Mouse (Mus musculus) splenic B cell, adult 2 months (primary cell): Measurements from ENCODE around the gene Mrpl2.
A peak's percentile ranks its signal among the peaks of the same experiment; 100 is the strongest.

Experiments used
- DNase-seq: peaks from one replicate; pipeline ENCODE4 v3.0.0-alpha.2; 2011; ENCODE audit warnings: low read depth, low spot score
- H3K27me3 ChIP-seq: 2 replicates; pipeline ENCODE4 v1.6.1; 2012; ENCODE audit warnings: mild to moderate bottlenecking, low read length, moderate library complexity, mixed read lengths; ENCODE audit not compliant: control insufficient read depth, poor library complexity, insufficient read depth, severe bottlenecking
- H3K36me3 ChIP-seq: 2 replicates; pipeline ENCODE4 v1.6.1; 2012; ENCODE audit warnings: mild to moderate bottlenecking, low read length, moderate library complexity, mixed read lengths; ENCODE audit not compliant: control insufficient read depth, poor library complexity, insufficient read depth, severe bottlenecking

Gene Mrpl2

DNA sequence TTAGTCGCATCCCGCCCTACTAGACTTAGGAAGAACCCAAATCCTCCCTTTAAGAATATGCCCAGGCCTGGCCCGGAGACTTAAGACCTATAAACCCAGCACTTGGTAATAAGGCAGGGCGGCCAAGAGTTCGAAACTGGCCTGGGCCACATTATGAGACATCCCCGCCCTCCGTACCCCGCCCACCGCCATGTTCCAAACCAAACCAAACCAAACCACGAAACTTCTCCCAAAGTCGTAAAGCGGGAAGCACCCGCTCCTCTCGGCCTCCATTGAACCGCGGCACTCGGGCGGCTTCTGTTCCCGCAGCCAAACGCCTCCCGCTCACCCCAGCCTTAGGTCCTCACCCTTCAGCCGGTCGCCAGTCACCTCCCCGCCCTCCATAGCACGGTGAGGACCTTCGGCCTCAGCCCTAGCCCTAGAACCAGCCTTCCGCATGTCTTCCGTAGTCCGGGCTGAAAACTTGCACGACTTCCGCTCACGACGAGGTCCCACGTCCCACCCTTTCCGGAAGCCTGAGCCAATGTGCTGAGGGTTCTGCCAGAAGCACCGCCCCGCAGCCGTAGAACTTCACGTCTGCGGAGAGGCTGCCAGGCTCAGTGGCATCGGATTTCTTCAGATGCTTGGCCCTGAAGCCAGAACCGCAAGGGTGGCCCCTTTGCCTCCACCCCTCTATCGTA is 28.0 kb downstream of the Mrpl2 start, which contains the start of gene Rrp36:
Gene Rrp36 (minus strand): TSS at position 503 of the 680 bp plus-strand sequence.
- Histone ChIP-seq H3K27me3 (no peaks in the 10 kb centered on the region), H3K36me3 (peaks cover 10% of the 10 kb centered on the region)
- DNase-seq, result peak; percentile 92

DNA sequence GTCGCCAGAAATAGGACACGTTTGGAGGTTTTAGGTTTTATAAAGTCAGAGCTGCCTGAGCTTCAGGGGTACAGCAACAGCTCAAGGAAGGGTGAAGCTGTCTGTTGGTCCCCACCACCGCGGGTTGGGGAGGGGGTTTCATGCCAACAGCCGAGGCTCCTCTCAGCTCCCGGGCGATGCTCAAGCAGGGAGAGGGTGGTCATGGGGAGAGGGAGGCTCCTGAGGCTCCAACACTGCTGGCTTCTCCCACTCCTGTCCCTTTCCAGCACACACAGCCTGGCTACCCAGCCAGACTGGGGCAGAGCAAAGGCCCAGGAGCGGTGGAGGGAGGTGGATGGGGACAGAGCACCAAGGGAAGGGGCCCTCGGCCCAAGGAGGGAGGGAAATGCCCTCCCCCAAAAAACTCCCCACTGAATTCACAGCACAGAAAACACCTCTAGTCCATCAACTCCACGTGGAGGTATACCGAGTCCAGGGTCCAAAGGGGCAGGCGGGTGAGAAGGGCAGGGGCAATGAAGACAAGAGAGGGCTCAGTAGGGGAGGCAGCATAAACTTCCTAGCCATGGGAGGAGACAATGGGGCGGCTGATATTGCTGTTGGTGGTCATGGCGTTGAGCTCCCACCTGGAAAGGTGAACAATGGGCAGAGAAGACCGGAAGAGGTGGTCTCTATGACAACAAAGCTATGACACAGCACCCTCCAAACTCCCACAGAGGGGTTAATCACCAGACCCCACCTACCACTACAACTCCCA is 28.7 kb downstream of the Mrpl2 start:
- Histone ChIP-seq H3K36me3 (peaks cover 7% of the 10 kb centered on the region), H3K27me3 (no peaks in the 10 kb centered on the region)
- DNase-seq, result no peak

DNA sequence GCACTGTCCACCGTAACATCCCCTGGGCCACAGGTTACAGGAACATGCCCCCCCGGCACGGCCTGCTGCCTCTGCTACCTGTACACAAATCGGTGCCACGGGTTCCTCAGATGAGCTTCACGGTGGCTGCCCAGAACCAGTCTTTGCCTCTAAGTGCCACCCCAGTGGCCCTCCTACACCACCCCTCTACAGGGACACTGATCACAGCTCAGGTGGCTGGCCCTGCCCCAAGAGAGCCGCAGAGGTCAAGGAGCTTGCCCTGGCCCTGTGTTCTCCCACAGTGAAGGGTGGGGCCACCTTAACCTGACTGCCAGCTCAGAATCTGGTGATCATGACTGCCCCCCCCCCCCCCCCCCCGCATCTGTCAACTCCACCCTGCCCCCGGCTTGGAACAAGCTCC is 32.4 kb downstream of the Mrpl2 start, which contains the start of gene Mea1:
Gene Mea1 (plus strand): TSS at position 378 of the 400 bp plus-strand sequence.
- no peak for DNase-seq
- Histone ChIP-seq H3K27me3 (no peaks in the 10 kb centered on the region), H3K36me3 (peaks cover 2% of the 10 kb centered on the region)

DNA sequence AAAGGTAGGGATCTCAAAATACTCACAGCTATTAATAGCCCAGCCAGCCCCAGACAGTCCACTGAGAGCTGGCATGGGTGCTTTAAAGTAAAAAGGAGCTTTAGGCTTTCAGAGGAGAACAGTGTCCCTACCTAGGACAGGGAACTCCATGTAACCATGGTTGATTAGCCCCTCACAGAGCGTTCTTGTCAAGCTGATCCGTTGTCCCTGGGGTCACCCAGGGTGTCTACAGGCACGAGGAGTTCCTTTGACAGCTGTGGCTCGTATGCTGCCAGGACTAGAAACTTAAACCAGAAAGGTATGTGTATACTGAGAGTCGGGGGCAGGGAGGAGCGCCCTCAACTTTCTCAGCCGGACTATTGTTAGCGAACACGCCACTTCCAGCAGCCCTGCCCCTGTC is 32.9 kb downstream of the Mrpl2 start:
- DNase-seq, result no peak

DNA sequence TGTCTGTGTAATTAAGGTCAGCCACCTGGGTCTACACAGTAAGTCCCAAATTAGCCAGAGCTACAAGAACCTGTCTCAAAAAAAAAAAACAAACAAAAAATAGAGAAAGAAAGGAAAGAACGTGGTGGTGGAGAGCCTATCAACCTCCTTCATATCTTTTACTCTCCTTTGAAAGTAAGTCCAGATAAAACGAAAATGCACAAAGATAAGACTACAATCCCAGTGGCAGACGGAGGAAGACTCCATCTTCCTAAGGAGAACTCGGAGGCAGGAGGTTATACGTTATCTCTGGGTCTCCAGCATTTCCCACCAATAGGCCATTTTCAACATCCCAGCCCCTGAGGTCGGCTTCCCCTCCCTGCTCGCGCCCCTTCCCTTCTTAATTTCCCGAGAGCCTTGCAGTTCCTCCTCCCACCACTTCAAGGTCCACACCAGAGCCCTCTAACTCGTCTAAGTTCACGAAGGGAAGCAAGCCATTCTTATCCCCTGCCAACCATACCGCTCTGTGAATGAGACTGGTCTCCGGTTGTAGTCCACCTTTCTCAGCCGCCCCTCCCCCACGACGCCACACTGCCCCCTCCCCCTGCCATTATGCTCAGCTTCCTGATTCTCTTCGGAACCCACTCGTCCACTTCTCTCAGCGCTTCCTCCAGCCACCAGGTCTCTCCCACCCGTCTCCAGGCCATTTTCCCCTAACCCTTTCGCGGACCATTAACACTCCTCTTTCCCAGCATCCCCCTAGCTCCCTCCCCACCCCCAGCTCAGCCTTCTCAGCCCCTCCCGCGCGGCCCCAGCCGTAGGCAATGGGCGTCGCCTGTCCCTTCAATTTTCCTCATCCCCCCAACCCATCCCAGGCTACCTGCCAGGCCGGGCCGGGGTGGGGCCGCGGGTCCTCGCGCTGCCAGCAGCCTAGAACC is 34.1 kb downstream of the Mrpl2 start:
- Histone ChIP-seq H3K36me3 (peaks cover 2% of the 10 kb centered on the region), H3K27me3 (no peaks in the 10 kb centered on the region)
- DNase-seq, result peak; percentile 59

More for the DNA sequence above, 32.9 kb downstream of the Mrpl2 start:
- no peaks in the 10 kb centered on the region for H3K27me3 ChIP-seq
- peaks cover 2% of the 10 kb centered on the region for H3K36me3 ChIP-seq

DNA sequence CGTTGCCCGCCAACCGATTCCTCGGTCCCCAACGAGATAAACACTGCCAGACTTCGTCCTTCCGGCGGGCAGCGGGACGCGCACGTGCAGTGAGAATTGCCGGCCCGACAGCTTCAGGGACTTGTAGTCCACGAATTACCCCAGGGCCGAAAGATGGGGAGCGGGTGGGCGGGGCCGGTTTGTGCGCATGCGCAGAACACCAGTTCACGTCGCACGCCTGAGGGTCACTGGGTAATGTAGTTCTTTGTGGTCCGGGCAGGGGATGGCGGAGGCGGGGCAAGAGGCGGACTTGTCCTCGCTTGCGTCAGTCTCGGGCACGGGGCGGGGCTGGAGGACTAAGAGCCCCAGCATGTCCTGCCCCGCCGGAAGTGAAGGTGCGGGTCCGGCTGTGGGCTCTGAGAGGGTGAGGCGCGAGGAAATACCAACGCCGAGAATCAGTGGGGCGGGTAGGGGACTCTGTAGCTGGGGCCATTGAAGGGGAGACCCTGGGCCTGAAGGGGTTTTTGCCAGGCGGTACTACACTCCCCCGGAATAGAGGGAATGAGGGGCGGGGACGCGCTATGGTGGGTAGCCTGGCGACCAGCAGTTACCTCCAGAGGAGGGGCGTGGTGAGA is 34.8 kb downstream of the Mrpl2 start, which contains the start of gene Klhdc3:
Gene Klhdc3 (minus strand): TSS at position 155 of the 614 bp plus-strand sequence.
- Histone ChIP-seq H3K36me3 (peaks cover 3% of the 10 kb centered on the region), H3K27me3 (no peaks in the 10 kb centered on the region)
- peak; percentile 99 for DNase-seq

DNA sequence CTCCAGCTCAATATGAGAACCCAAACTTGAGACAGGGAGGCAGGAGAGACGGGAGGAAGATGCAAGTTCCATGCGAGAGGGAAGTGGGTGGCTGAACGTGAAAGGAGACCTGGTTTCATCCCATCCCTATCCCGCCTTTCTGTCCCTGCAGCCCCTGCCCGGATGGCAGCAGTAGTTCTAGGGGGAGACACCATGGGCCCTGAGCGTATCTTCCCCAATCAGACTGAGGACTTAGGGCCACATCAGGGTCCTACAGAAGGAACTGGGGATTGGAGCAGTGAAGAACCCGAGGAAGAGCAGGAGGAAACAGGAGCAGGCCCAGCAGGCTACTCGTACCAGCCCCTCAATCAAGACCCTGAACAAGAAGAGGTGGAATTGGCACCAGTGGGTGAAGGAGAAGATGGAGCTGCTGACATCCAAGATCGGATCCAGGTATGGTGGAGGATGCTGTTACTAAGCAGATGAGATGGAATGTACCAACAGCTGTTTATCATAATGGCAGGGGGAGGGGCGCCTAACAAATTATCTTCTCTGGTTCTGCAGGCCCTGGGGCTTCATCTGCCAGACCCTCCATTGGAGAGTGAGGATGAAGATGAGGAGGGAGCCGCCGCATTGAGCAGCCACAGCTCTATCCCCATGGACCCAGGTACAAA is 35.6 kb downstream of the Mrpl2 start:
- DNase-seq, result no peak
- Histone ChIP-seq H3K36me3 (peaks cover 5% of the 10 kb centered on the region), H3K27me3 (no peaks in the 10 kb centered on the region)

DNA sequence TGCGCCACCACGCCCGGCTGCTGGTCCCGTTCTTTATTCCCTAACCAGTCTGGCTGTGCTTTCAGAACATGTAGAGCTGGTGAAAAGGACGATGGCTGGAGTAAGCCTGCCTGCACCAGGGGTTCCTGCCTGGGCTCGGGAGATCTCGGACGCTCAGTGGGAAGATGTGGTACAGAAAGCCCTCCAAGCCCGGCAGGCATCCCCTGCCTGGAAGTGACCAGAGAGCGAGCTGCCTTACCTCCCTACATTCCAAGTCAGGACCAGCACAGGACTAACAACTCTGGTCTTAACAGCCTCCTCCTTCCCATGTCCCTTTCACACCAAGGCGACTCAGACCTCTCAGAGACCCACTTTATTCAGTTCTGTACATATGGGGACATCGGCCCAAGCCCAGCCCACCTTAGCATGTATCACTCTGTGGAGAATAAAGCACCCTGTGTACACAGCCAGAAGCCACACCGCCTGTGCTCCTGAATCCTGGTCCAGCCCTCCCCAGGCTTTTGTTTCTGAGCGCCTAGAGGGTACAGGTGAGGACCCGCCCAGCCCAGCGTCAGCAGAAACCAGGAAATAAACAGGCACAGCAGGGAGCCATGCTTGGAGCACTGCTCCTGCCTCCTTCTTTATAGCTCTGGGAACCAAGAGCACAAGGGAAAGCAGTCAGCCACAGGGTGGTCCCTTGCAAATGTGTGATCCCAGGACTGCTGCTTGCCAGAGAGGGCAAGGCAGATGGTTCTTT is 36.8 kb downstream of the Mrpl2 start:
- peaks cover 4% of the 10 kb centered on the region for H3K36me3 ChIP-seq
- no peaks in the 10 kb centered on the region for H3K27me3 ChIP-seq
- DNase-seq, result no peak

DNA sequence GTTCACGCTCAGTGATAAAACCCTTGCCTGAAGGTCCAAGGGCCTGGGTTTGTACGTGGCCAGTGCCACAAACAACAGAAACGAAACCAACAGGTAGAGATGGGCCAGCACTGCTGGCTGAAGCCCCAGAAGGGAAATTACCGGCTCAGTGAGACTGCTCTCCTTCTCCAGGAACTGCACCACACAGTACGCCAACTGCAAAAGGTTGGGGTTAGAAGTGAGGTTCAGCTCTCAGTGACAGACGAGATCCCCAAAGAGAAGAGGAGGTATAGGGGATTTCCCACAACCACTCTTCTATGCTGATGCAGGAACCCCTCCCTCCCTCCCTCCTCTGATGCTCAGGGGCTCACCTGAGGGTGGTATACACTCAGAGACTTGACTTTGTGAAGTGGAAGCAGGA is 39.9 kb downstream of the Mrpl2 start:
- Histone ChIP-seq H3K36me3 (peaks cover 4% of the 10 kb centered on the region), H3K27me3 (no peaks in the 10 kb centered on the region)
- DNase-seq, result no peak

DNA sequence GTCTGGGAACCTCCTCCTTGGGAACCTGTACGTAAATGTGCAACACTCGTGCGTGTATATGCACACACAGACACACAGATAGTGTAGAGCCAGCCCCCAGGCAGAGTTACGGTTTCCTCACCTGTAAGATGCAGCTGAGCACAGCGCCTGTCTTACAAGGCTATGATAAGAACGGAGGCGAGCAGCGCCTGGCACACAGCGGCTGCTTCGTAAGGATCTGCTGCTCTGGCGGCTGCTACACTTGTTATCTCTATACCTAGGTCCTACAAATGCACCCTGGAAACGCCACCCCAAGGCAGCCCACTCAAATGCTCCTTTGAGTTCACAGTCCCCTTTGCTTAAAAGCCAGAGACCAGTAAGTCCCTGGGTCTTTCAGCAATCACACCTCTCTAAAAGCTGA is 44.6 kb downstream of the Mrpl2 start:
- peaks cover 4% of the 10 kb centered on the region for H3K36me3 ChIP-seq
- no peaks in the 10 kb centered on the region for H3K27me3 ChIP-seq
- DNase-seq, result no peak

DNA sequence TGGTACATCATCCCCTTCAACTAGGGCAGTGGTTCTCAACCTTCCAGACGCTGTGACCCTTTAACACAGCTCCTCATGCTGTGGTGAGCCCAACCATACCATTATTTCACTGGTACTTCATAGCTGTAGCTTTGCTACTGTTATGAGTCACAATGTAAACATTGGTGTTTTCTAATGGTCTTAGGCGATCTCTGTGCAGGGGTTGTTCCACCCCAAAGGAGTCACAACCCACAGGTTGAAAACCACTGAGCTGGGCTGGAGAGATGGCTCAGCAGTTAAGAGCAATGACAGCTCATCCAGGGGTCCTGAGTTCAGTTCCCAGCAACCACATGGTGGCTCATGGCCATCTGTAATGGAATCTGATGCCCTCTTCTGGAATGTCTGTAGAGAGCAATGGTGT is 45.4 kb downstream of the Mrpl2 start:
- DNase-seq, result no peak
- H3K36me3 ChIP-seq, result peaks cover 1% of the 10 kb centered on the region
- no peaks in the 10 kb centered on the region for H3K27me3 ChIP-seq

DNA sequence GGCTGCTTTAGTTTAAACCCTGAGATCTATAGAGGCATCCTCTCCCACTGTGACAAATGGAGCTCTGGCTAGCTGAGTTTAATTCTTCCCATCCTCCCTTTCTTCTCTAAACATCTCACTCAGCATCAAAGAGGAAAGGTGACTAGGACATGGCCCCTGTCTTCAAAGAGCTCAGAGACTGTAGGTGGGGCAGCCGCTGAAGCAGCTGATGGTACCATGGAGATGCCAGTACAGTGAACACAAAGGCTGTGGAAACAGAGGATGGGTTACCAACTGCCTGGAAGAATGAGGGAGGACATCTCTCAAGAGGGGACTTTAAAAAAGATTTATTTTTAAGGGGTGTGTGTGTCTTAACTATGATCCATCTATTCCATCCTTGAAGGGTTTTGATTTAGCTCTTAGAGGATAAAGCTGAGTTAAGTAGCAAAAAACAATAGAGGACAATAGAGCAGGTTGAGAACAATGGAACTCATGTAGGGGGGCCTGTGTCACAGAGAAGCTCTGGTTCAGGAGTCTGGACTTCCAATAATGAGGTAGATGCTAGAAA is 48.6 kb downstream of the Mrpl2 start:
- DNase-seq, result no peak
- Histone ChIP-seq H3K27me3 (no peaks in the 10 kb centered on the region), H3K36me3 (no peaks in the 10 kb centered on the region; the same call in 1 of the 2 replicates)

DNA sequence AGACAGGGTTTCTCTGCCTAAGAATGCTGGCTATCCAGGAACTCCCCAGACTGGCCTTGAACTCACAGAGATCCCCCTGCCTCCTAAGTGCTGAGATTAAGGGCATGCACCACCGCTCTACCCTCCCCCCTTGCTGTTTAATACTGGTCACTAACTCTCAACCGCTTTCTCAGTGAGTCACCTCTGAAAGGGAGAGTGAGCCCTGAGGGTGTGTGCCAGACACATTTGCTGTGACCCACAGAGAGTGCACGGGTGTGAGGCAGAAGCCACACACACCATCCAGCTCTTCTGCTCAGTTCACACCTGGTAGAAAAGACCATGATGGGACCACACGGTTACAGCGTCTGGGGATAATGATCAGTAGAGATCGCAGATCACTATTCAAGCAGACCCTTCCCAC is 52.5 kb downstream of the Mrpl2 start:
- no peaks in the 10 kb centered on the region for H3K36me3 ChIP-seq
- no peaks in the 10 kb centered on the region for H3K27me3 ChIP-seq
- no peak for DNase-seq
